Mouse (Mus musculus): Measurements from ENCODE around the gene Has1. TPM values are rescaled to one million over a fixed set of nuclear protein-coding genes. Genes with fewer than 3 reads are reported as not detected.
"Not testable (repeated sequence)": the region's sequence is repeated elsewhere in the genome, so short reads cannot be mapped to it uniquely, and the experiment has no call there.

Has1 gene
- polyA plus RNA-seq, 1 experiment from 2014 or later = 2.0 TPM

DNA sequence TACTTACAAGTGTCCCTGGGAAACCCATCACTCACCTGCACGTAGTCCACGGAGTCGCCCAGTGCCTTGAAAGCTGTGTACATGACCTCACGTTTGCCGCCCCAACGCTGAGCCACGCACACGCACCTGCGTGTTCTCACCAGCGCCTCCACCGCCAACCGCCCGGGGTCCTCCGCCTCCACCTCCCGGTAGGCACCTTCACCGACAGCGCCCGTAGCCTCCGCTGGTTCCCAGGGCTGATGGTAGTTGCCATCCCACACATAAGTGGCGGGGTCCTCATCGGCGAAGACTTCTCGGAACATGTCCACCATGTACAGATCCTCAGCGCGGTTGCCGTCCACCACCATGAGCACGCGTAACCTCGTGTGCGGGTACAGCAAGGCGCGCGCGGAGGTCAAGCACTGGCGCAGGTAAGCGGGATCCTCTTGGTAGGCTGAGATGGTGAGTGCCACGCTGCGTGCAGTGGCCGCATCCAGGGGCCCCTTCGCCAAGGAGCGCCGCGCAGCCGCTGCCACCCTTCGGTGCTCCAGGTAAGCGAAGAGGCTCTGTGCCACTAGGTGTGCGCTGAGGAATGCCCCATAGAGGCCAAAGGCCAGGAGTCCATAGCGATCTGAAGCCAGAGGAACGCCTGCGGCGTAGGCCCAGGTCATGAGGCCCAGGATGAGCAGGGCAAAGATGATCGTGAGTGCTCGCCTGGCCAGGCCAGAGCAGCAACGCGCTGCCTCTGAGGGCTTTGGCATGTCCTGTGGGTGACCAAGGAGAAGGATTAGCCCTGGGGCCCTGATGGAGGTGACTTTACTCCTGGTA, 4.9 kb downstream of the Has1 start:
- DNase-seq (ENCODE audit: low spot score) (peak; percentile 32), ATAC-seq (ENCODE audit: insufficient number of reproducible peaks, low FRiP score, low TSS enrichment, low read depth) (peak; percentile 26; the same call in 1 of the 2 replicates)
- peaks cover 10% of the 10 kb centered on the region for H3K27me3 ChIP-seq (ENCODE audit: control insufficient read depth, insufficient read depth, low read length)
- peaks cover 1% of the 10 kb centered on the region for H3K4me1 ChIP-seq (ENCODE audit: control insufficient read depth, insufficient read depth, low read length)
- H3K4me2 ChIP-seq (ENCODE audit: low read depth, severe bottlenecking) = no peak overlapping the region
- 17% methylated on average over 55 of the region's 55 CpGs for WGBS
- H3K27ac ChIP-seq (replicated peaks; ENCODE audit: low read depth, low read length) = no peak overlapping the region
- no peaks in the 10 kb centered on the region for H3K9me3 ChIP-seq (ENCODE audit: control insufficient read depth, low read length)
- no peaks in the 10 kb centered on the region for H3K36me3 ChIP-seq (ENCODE audit: control insufficient read depth, insufficient read depth, low read length)
- no peak overlapping the region for H3K9ac ChIP-seq (ENCODE audit: low read length)
- no peak overlapping the region for H3K4me3 ChIP-seq (ENCODE audit: low read depth, low read length)

DNA sequence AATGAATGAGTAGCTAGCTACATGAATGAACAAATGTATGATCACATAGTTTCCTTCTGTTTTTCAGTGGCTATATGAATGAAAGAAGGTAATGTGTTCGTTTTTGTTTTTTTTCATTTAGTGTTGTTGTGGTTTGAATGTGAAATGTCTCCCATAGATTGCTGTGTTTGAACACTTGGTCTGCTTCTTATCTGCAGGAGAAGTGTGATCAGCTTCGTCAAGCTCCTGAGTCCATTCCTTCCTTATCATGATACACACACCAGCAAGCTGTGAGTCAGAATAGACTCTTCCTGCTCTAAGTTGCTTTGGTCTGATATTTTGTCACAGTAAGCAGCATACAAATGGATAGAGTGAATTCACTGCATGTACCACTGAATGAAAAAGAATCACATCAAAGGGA, 6.0 kb downstream of the Has1 start:
- Histone ChIP-seq H3K4me3 (ENCODE audit: low read depth, low read length) (no peak overlapping the region), H3K4me1 (ENCODE audit: control insufficient read depth, insufficient read depth, low read length) (no peaks in the 10 kb centered on the region), H3K9me3 (ENCODE audit: control insufficient read depth, low read length) (no peaks in the 10 kb centered on the region), H3K4me2 (ENCODE audit: low read depth, severe bottlenecking) (no peak overlapping the region), H3K36me3 (ENCODE audit: control insufficient read depth, insufficient read depth, low read length) (no peaks in the 10 kb centered on the region), H3K9ac (ENCODE audit: low read length) (no peak overlapping the region), H3K27ac (replicated peaks; ENCODE audit: low read depth, low read length) (no peak overlapping the region), H3K27me3 (ENCODE audit: control insufficient read depth, insufficient read depth, low read length) (peaks cover 10% of the 10 kb centered on the region)
- 78% methylated on average over 2 of the region's 2 CpGs for WGBS
- DNase-seq (ENCODE audit: low spot score) = no peak
- ATAC-seq (ENCODE audit: insufficient number of reproducible peaks, low FRiP score, low TSS enrichment, low read depth) = no peak

DNA sequence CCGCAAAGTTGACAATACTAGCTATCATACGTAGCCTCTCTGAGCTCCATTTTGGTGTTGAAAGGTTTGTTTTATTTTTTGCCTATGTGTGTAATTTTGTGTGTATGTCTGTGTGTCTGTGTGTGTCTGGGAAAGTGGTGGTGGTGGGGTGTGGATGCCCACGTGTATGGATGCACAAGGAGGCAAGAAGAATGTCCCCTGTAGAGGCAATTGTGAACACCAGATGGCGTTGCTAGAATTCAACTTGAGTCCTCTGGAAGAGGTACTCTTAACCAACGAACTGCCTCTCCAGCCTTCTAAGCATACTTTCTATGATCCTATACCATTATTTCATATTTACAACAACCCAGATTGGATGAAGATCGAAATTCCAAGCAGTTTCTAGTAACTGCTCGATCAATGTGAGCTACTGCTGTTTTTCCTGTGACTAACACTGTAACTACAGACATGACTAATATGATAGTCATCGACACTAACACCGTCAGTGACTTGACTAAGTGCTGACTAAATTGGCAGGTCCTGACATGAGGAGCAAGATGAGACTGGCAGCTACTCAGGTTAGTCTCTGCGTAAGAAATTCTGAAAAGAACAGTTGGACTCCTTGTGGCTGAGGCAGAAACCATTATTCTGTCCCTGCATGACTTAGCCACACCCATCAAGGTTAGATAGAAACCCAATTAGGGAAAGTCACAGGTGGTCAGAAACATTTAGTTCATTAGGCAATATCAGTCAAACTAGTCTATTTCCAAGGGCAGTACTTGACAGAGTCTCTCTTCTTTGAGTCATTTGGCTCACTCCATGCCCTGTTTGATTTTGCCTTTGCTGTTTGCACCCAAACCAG, 9.6 kb downstream of the Has1 start:
- Histone ChIP-seq H3K4me2 (ENCODE audit: low read depth, severe bottlenecking) (no peak overlapping the region), H3K9me3 (ENCODE audit: control insufficient read depth, low read length) (no peaks in the 10 kb centered on the region), H3K27ac (replicated peaks; ENCODE audit: low read depth, low read length) (no peak overlapping the region), H3K4me1 (ENCODE audit: control insufficient read depth, insufficient read depth, low read length) (no peaks in the 10 kb centered on the region), H3K36me3 (ENCODE audit: control insufficient read depth, insufficient read depth, low read length) (peaks cover under 1% of the 10 kb centered on the region; the same call in 1 of the 2 replicates), H3K4me3 (ENCODE audit: low read depth, low read length) (no peak overlapping the region), H3K27me3 (ENCODE audit: control insufficient read depth, insufficient read depth, low read length) (peaks cover 10% of the 10 kb centered on the region), H3K9ac (ENCODE audit: low read length) (no peak overlapping the region)
- DNase-seq (ENCODE audit: low spot score) (no peak), ATAC-seq (ENCODE audit: insufficient number of reproducible peaks, low FRiP score, low TSS enrichment, low read depth) (no peak)
- 76% methylated on average over 10 of the region's 10 CpGs for WGBS

GRCm38 (mm10) chr17:17844606-17845005, 10.4 kb downstream of the Has1 start:
- H3K4me1 ChIP-seq (ENCODE audit: control insufficient read depth, insufficient read depth, low read length); H3K27me3 ChIP-seq (ENCODE audit: control insufficient read depth, insufficient read depth, low read length); H3K9ac ChIP-seq (ENCODE audit: low read length); H3K9me3 ChIP-seq (ENCODE audit: control insufficient read depth, low read length); H3K36me3 ChIP-seq (ENCODE audit: control insufficient read depth, insufficient read depth, low read length); DNase-seq (ENCODE audit: low spot score); H3K4me3 ChIP-seq (ENCODE audit: low read depth, low read length); ATAC-seq (ENCODE audit: insufficient number of reproducible peaks, low FRiP score, low TSS enrichment, low read depth); H3K4me2 ChIP-seq (ENCODE audit: low read depth, severe bottlenecking); H3K27ac ChIP-seq (replicated peaks; ENCODE audit: low read depth, low read length): not testable (repeated sequence)
- WGBS = 97% methylated on average over 3 of the region's 3 CpGs

DNA sequence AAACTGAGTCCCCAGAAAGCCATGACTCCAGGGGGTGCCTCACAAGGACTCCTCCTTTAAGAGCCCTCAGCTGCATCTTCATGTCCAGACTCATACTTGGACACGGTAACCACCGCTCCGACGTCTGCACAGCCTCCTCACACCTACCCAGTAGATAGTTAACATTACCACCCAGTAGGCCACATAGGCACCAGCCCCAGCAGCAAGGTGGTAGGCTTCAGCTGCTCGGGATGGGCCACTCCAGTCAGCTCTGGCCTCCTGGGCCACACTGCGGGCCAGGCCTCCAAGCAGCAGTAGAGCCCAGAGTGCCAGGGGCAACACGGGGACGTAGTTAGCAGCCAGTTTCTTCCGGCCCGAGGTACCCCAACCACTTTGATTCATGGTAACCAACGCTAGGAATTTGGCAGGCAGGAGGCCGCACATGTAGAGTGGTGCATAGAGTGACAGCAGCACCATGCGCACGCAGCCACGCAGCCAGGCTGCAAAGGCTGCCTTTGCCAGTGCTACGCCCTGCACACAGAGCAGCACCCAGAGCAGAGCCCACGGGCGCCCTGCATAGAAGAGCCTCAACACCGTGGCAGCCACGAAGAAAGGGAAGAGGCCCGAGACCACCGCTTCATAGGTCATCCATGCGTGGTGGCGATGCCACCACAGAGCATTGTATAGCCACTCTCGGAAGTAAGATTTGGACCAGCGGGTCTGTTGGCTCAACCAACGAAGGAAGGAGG, 11.3 kb downstream of the Has1 start:
- no peak overlapping the region for H3K4me2 ChIP-seq (ENCODE audit: low read depth, severe bottlenecking)
- no peak overlapping the region for H3K9ac ChIP-seq (ENCODE audit: low read length)
- ATAC-seq (ENCODE audit: insufficient number of reproducible peaks, low FRiP score, low TSS enrichment, low read depth) (peak; percentile 32; the same call in 1 of the 2 replicates), DNase-seq (ENCODE audit: low spot score) (peak; percentile 37)
- no peak overlapping the region for H3K27ac ChIP-seq (replicated peaks; ENCODE audit: low read depth, low read length)
- H3K4me3 ChIP-seq (ENCODE audit: low read depth, low read length) = no peak overlapping the region
- H3K4me1 ChIP-seq (ENCODE audit: control insufficient read depth, insufficient read depth, low read length) = no peaks in the 10 kb centered on the region
- H3K9me3 ChIP-seq (ENCODE audit: control insufficient read depth, low read length) = no peaks in the 10 kb centered on the region
- H3K27me3 ChIP-seq (ENCODE audit: control insufficient read depth, insufficient read depth, low read length) = peaks cover 3% of the 10 kb centered on the region; the same call in 1 of the 2 replicates
- peaks cover 6% of the 10 kb centered on the region; the same call in 1 of the 2 replicates for H3K36me3 ChIP-seq (ENCODE audit: control insufficient read depth, insufficient read depth, low read length)
- 78% methylated on average over 27 of the region's 27 CpGs for WGBS

DNA sequence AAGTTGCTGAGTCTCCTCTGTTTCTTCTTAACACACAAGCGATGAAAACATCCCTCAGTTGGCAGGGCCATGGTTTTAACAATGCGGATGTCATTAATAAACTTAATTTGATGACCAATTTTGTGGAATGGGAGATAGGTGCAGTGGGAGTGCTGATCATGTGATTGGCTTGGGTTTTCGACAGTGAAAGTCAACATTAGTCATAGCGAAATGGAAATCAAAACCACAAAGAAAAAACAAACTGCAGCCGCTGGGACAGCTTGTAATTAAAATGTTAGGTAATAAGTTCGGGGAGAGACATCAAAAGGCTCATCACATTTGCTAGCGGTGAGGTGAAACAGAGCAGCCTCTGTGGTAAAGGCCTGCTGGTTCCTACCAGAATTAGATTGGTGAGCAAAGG, 14.2 kb downstream of the Has1 start:
- Histone ChIP-seq H3K27ac (replicated peaks; ENCODE audit: low read depth, low read length) (no peak overlapping the region), H3K4me1 (ENCODE audit: control insufficient read depth, insufficient read depth, low read length) (peaks cover 11% of the 10 kb centered on the region), H3K9ac (ENCODE audit: low read length) (no peak overlapping the region), H3K27me3 (ENCODE audit: control insufficient read depth, insufficient read depth, low read length) (no peaks in the 10 kb centered on the region), H3K36me3 (ENCODE audit: control insufficient read depth, insufficient read depth, low read length) (peaks cover 13% of the 10 kb centered on the region; the same call in 1 of the 2 replicates), H3K4me2 (ENCODE audit: low read depth, severe bottlenecking) (no peak overlapping the region), H3K9me3 (ENCODE audit: control insufficient read depth, low read length) (no peaks in the 10 kb centered on the region), H3K4me3 (ENCODE audit: low read depth, low read length) (no peak overlapping the region)
- WGBS = 89% methylated on average over 7 of the region's 7 CpGs
- DNase-seq (ENCODE audit: low spot score) = no peak
- ATAC-seq (ENCODE audit: insufficient number of reproducible peaks, low FRiP score, low TSS enrichment, low read depth) = no peak

GRCm38 (mm10) chr17:17839276-17839675, 15.7 kb downstream of the Has1 start:
- H3K9me3 ChIP-seq (ENCODE audit: control insufficient read depth, low read length) = no peaks in the 10 kb centered on the region
- H3K4me3 ChIP-seq (ENCODE audit: low read depth, low read length) = no peak overlapping the region
- 88% methylated on average over 2 of the region's 2 CpGs for WGBS
- ATAC-seq (ENCODE audit: insufficient number of reproducible peaks, low FRiP score, low TSS enrichment, low read depth) = no peak
- no peak for DNase-seq (ENCODE audit: low spot score)
- no peak overlapping the region for H3K9ac ChIP-seq (ENCODE audit: low read length)
- H3K27ac ChIP-seq (replicated peaks; ENCODE audit: low read depth, low read length) = no peak overlapping the region
- no peak overlapping the region for H3K4me2 ChIP-seq (ENCODE audit: low read depth, severe bottlenecking)
- H3K36me3 ChIP-seq (ENCODE audit: control insufficient read depth, insufficient read depth, low read length) = peaks cover 13% of the 10 kb centered on the region
- H3K27me3 ChIP-seq (ENCODE audit: control insufficient read depth, insufficient read depth, low read length) = no peaks in the 10 kb centered on the region
- peaks cover 11% of the 10 kb centered on the region for H3K4me1 ChIP-seq (ENCODE audit: control insufficient read depth, insufficient read depth, low read length)

All from limb, embryonic 11.5 days (tissue).